Mouse (Mus musculus) embryo, embryonic 10.5 days (tissue): ENCODE measurements around the gene Slc9a8.
A peak's percentile ranks its signal among the peaks of the same experiment; 100 is the strongest.

Source experiments
- DNase-seq: peaks from one replicate; pipeline ENCODE4 v3.0.0-alpha.2; 2015; ENCODE audit warnings: low spot score

The Slc9a8 gene

DNA sequence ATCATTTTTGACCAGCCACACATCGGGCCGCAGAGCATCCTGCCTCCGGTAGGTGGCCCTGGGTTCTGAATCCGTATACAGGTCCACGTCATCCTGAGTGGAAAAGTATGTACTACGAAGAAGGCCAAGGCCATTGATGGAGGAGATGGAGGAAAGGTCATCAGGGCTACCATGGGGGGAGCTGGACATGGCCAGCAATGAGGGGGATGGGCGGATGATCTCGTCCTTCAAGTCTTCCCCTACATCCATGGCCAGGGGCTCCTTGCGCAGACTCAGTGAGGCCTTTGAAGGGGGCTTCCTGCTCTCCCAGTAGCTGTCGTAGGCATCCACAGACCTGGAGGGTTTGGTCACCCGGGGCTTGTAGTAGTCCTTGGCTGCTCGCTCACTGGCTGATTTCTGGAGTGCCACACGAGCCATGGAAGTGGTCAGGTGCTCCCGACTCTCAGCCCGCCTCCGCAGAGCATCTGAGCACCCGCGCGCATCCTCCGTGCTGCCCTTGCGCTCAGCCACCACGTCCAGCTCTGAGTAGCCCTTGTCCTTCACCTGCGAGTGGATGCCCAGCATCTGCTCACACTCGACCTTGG is 62.4 kb downstream of the Slc9a8 start:
- DNase-seq, result no peak

DNA sequence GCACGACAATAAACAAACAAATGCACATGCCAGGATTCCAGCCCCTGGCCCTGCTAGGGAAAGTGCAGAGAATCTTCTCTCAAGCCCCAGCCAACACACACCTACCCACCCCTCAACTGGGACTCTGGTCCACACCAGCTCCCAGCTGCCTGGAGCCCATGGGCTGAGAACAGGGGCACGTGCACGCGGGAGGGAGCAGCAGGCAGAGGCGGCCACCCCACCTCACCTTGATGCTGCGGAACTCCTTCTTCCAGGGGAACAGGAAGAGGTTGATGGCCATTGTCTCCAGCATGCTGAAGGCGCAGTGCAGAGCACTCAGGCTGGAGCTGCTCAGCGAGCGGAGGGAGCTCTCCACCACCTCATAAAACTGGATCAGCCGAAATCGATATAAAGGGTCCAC is 63.4 kb downstream of the Slc9a8 start:
- no peak for DNase-seq

DNA sequence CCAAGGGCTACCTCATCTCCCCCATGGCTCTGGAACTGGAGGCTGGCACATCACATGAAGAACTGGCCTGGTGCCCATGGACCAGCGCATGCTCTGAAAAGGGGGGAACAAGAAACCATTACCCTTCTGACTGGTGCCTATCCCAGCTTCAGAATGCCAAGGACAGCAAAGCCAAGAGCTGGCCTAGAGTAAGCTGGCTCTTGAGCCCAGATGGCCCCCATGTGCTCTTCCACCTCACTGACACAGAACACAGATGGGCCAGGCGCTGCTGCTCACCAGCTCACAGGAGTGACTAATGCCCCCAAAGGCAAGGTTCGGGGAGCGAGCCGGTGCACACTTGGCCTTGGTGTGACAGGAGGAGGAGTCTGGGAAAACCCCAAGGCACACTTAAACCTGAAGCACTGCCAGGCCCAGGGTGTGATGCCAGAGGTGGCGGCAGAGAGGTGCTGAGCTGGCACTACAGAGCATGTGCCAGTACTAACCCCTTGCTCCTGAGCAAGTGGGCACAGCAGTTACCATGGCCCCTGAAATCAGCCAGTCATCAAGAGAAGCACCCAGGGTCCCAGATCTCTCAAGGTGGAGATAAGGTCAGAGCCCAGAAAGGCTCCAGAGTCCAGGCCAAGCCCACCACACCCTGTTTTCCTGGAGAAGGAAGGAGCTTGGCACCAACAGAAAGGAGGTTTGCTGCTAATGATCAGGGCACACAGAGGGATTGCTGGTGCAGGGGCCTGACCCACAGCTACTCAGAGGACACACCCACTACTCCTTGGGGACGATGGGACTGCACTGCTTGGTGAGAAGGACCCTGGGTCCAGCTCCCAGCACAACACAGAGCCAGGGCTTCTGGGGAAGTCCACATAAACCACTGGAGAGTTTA is 64.2 kb downstream of the Slc9a8 start:
- no peak for DNase-seq

DNA sequence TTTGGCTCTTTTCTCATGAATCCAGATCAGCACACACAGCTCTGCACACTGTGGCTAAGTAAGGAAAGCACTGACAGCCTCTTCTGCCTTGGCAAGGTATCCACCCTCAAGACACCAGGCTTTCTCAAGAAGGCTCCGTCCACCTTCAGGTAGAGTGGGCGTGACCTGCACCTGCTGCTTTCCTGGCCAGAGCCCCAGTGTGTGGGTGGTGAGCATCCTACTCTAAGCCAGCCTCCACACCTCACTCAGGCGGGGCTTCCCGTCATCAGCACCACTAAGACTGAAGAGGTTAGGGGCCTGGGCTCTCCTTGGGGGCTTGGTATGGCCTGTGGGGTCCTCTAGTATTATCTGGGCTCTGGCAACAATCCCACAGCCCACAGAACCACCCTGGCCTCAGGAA is 65.1 kb downstream of the Slc9a8 start:
- DNase-seq, result no peak

DNA sequence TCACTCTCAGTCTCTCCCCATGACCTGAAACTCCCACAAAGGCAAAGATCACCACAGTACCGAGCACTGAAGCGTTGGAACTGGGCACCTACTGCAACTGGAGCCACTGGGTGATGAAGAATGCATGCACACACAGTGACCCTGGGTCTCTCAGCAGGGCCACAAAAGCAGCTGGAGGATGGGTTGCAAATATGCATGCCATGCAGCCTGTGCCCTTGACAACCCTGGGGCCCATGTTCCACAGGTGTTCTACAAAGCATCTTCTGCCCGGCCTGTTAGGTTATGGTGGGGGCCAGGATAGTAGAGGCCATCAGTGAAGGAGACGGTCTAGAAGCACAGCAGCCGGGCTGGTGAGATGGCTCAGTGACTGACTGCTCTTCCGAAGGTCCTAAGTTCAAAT is 66.0 kb downstream of the Slc9a8 start:
- DNase-seq, result no peak

DNA sequence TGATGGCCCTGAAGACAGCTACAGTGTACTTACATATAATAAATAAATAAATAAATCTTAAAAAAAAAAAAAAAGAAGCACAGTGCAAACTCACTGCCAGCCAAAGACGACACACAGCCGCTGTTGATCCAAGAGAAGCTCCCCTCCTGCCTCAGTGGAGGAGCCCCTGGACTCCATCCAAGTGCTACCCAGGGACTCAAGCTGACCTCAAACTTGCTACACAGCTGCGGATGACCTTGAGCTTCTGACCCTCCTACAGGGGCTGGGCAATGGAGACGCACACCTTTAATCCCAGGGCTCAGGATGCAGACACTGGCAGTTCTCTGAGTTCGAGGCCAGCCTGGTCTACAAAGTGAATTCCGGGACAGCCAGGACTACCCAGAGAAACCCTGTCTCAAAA is 66.5 kb downstream of the Slc9a8 start:
- DNase-seq, result no peak

DNA sequence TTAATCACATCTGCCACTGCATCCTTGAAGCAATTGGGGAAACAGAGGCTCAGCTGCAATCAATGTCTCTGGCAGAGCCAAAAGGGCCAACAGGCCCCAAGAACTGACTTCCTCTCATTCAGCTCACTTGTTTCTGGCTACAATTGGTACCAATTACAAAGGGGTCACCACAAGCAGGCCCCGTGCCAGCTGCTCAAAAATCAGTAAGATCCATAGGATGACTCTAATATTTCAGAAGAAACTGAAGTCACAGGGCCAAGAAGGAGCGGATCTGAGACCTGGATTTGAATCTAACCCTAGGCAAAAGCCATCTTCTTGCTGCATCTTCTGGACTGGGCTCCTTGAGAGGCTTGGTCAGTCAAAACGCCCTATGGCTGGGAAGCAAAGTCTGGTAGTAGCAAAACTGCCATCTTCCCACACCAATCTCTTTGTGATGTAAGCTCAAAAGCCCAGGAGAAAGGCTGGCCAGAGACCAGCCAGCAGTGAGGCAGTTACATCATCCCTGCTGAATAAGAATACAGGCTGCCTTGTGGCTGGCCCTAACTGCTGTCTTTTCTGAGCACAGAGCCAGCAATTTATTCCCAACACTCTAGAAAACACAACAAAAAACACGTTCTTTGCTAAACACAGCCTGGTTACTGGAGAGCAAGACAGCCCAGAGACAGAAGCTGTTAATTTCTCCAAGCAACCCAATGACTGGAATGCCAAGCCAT is 69.5 kb downstream of the Slc9a8 start:
- DNase-seq, result no peak

DNA sequence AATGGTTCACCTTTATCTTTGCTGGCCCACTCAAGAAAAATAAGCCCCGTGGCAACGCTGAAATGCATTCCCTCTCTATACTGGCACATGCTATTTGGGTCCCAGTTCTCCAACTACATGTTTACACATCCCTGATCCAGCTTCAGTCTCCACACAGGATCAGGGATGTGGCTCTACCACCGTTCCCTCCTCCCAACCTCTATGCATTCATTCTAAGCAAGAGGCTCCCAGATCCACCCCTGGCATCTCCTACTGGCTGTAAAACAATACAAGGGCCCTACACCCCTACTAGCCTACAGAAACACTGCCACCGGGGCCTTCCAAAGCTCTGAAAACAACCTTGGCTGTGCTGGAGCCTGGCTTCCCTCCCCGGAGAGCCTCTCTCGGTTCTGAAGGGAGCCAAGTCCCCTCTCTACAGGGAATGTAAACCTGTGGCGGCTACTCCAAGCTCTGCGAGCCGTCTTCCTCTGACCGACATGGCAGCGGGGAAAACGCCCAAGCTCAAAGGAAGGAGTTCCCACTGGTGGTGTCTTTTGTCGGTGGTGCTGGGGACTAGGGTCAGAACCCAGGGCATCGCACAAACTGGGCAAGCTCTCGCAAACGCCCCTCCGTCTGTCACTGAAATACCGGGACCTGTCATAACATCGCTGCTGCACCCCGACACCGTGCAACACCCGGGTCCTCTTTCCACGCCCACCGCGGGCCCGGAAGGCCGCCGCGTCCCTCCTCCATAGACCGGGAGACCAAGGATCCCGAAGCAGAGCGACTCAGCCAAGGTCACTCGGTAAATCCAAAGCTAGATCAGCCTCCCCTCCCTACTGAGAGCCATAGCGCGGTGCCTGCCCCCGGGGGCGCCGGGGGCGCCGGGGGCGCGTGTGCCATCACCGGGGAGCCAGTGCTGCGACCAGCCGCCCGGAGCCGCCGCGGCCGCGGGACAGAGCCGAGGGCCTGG is 70.5 kb downstream of the Slc9a8 start, which contains the start of gene Rnf114:
Gene Rnf114 (plus strand): TSS at position 889 of the 952 bp plus-strand sequence.
- peak; percentile 23 for DNase-seq

DNA sequence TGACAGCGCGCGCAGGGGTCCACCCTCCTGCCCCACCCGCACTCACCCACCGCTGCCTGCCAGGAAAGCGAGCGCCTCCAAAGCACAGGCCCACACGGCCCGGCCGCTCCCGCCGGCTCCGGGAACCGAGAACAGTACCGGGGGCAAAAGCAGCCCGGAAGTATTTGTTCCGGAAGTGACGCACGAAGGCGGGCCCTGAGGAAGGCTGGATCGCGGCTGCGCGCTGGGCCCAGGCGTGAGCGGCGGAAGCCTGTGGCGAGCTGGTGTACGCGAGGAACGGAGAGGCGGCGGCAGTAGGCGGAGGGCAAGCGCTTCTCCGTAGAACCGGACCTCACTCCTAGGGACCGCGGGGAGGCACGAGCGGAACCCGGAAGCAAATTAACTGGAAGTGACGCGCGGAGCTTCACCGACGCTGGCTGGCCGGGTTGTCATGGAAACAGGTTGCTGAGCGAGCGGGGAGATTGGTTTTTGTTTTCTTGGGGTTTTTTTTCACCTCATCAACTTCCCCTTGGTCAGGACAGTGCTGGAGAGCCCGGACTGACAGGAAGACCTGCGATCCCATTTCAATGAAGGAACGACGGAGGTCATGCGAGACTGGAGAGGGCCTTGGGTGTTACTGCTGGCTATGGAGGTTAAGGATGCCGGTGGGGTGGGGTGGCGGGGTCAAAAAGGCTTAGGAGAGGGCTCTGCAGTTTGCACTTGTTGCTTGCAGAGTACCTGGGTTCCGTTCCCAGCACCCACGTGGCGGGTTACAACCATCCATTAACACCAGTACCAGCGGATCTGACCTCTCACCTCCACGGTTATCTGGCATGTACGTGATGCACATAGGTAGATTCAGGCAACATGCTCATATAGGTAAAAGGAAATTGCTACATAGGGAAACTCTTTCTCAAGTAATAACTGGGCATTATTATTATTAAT is 71.5 kb downstream of the Slc9a8 start, which contains the start of gene Spata2:
Gene Spata2 (minus strand): TSS at position 175 of the 924 bp plus-strand sequence.
- DNase-seq, result peak; percentile 91

DNA sequence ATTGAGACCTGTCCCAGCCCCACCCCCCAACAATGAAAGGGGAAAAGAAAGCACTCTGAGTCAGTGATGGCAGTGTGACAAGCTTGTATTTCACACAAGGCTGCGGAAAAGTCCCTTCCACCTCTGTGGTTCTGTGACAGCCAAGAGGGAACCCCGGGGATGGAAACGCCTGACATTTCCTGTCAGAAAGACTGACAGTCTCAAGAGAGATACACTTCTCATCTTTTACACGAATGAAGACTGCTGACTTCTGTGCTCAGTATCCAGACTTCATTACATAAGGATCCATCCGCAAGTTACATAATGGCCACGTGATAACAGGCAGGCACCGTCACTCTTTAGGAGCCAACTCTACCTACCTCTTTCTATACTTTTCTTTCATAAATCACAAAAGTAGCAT is 74.9 kb downstream of the Slc9a8 start:
- DNase-seq, result no peak

DNA sequence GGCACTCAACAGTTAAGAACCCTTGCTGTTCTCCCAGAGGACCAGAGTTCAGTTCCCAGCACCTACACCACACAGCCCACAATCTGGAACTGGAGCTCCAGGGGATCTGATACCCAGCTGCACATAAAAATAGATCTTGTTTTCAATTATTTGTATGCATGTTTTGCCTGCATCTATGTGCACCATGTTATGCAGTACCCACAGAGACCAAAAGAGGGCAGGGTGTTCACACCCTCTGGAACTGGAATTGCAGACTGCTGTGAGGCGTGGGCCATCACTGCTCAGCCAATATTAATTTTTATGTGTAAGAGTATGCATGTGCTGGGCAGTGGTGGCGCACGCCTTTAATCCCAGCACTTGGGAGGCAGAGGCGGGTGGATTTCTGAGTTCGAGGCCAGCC is 75.8 kb downstream of the Slc9a8 start:
- DNase-seq, result peak; percentile 51

DNA sequence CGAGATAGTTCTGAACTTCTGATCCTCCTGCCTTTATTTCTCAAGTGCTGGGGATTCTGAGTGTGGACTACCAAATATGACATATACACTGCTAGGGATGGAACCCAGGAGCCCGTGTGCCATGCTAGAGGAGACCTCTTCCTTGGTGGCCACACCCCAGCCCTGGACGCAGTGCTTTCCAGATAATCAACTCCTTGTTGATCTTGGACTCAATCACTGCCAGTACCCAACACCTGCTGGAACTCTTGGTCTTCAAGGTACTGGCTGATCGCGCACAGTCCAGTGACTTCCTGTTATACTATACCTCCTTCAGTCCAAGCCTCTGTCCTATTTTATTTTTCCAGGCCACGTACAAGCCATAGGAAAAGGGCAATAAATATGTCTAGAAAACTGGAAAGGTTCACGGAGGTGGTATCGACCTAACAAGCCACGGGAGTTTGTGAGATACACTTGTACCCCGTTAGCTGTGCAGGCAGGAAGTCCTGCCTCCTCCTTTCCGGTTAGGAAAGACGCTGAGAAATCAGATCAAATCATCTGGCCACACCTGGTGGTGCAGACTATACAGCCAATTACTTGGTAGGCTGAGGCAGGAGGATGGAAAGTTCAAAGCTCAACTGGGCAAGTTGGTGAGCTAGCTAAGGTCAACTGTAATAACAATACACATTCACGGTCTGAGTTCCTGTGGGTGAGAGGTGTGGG is 81.2 kb downstream of the Slc9a8 start:
- DNase-seq, result no peak

DNA sequence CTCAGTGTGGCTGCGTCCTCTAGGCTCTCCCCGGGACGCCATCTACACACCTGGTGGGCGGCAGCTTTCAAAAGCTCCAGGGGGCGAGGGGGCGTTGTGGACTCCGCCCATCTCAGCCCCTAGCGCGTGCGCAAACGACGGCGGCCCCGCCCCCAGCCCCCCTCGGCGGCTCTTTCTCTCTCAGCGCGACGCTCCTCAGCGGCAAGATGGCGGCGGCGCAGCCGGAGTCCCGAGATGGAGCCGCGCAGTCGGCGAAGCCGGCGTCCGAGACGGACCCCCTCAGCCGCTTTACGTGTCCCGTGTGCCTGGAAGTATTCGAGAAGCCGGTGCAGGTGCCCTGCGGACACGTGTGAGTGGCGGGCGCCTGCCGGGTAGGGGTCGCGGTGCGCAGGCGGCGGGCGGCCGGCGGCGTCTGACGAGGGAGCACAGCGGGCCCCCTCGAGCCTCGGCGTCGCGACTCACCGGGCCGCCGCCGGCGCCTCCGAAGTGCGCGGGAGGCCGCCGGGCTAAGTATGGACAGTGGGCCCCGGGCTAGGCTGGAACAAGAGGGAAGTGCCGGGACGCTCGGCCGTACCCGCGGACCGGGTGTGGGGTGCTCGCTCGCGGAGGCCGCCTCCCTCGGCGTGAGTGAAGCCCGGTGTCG is 81.9 kb downstream of the Slc9a8 start:
- peak; percentile 92 for DNase-seq

DNA sequence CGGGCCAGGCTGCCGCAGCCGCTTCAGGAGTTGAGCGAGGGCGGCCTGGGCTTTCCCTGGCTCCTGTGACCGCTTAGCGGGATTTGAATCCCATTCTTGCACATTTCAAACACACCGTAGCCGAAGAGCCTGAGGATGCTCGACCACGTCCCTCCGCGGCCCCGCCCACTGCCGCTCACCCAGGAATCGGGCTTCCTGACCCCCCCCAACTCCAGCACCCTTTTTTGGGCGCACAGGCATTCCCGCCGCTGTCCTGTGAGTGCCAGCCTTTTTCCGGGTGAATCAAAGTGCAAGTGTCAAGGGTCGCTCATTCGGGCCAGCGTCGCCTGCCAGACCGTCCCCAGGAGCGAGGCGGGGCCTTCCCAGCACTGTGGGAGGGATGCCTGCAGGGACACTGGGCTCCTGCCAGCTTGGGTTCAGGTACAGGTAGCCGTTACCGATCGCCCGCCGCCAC is 82.4 kb downstream of the Slc9a8 start:
- DNase-seq, result peak; percentile 44

DNA sequence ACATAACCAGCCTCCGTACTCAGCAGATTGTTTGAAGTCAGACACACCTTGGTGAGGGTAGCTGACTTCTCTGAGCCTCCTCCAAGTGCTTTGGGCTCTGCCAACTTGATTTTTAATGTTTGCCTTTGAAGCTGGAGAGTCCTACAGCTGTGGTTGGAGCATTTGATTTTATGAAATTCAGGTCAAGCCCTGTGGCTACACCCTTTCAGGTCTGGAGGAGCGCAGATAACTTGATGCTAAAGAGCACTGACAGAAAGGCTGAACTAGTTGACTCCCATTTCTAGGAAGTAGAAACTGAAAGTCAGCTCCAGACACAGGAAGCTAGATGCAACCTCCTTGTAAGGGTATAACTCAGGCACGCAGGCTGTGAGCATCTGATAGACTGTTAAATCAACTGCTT is 83.6 kb downstream of the Slc9a8 start:
- no peak for DNase-seq

DNA sequence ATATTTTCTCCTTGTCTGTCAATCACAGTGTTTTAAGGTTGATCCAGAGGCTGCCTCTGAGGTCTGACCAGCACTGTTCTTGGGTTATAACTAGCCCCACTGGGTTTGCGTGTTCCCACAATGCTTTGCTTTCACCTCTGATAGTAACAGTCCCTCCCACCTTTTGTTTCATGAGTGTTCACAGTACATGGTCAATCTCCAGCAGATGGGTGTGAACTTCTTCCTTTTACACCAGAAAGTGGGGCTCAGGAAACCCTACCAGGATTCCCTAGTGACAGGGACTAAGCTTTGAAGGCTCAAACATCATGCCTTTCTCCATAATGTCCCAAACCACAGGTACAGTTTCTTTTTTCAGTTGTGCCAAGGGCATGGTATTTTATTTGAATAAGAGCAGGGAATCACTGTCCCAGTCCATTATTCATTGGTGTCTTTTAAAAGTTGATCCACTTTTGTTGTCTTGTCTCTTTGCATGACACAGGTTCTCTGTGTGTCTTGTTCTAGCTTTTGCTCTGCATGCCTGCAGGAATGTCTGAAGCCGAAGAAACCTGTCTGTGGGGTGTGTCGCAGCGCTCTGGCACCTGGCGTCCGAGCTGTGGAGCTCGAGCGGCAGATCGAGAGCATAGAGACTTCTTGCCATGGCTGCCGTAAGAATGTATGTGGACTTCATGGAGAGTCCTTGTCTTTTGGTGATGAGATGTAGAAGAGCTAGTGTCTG is 85.2 kb downstream of the Slc9a8 start:
- no peak for DNase-seq

DNA sequence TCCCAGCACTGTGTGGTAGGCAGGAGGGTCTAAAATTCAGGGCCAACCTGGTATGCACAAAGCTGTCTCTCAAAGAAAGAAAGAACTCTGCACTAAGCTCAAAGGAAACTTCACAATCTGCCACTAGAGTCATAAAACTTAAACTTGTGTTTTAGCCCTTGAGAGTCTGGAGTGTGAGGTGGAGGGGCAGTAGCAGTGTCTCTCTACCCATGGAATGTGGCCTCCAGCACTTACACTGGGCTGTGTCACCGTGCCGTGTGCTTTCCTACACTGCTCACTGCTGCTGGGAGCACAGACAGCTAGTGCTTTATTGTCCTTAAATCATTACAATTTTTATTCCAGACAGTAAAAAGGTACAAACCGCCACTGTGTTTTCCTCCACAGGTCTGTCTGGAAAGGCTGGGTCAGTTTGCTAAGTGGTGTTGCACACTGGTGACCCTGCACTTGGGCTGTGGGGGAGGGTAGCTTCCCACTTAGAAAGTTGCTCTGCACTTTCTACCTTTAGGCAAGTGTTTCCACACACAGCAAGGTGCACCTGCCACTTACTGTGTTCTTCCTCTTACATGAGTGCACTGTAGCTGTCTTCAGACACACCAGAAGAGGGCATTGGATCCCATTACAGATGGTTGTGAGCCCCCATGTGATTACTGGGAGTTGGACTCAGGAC is 86.3 kb downstream of the Slc9a8 start:
- no peak for DNase-seq

DNA sequence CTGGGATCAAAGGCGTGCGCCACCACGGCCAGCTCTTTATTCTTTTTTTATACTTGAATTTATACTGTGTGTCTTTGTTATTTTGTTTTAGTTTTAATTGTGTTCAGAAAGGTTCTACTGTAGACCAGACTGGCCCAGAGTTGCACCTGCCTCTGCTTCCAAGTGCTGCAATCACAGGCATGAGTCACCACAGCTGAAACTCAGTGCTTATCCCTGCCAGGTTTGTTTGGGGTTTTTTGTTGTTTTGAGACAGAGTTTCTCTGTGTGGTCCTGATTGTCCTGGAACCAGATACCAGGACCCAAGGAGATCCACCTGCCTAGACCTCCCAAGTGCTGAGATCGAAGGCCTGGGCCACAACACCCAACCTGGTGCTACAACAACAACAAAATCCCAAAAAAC is 87.1 kb downstream of the Slc9a8 start:
- no peak for DNase-seq
